Mouse (Mus musculus) urinary bladder, postnatal 4 days (tissue): ENCODE measurements around the gene Tnfaip2.

ENCODE experiments used
- DNase-seq, 2 experiments: peaks; one replicate each; pipeline ENCODE4 v3.0.0; 2021 to 2022; ENCODE audit warnings: low spot score in 2 of 2

The Tnfaip2 gene

DNA sequence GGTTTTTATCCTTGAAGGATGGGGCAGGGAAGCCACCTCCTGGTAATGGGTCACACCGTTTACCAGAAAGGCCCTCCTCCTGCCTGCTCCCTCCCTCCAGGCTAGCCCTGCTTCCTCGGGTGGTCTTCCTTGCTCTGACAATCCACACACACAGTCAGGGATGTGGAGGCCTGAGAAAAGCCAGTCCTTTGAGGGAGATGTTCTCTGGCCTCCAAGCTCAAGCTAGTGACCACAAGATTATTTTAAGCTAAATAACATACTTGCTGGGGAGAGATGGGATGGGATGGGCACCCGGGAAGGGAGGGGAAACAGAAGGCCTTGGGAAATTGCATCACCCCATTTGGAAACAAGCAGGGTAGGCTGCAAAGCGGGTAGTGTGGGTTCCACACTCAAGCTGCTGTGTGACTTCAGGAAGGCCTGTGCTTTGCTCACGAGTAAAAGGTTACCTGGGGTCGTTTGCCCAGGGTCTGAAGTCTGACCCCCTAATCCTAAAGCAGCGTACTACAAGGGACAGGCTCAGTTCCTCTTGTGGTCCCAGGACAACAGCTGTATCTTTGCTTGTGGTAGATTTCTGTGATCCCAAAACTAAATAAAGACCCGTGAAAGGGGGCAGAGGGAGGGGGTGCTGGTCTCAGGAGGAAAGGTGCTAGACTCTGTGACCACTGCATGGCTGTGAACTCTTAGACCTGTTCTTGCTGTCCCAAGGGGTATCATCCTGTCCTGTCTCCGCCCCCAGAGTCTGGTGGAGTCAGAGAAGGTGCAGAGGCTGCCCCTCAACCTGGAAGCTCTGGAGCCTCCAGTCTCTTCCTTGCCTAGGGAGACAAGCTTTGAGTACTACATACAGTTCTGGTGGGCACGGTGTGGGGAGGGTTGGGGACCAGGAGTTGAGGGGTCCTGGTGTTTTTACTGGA lies 1.9 kb downstream of the Tnfaip2 start:
- DNase-seq: no peak

DNA sequence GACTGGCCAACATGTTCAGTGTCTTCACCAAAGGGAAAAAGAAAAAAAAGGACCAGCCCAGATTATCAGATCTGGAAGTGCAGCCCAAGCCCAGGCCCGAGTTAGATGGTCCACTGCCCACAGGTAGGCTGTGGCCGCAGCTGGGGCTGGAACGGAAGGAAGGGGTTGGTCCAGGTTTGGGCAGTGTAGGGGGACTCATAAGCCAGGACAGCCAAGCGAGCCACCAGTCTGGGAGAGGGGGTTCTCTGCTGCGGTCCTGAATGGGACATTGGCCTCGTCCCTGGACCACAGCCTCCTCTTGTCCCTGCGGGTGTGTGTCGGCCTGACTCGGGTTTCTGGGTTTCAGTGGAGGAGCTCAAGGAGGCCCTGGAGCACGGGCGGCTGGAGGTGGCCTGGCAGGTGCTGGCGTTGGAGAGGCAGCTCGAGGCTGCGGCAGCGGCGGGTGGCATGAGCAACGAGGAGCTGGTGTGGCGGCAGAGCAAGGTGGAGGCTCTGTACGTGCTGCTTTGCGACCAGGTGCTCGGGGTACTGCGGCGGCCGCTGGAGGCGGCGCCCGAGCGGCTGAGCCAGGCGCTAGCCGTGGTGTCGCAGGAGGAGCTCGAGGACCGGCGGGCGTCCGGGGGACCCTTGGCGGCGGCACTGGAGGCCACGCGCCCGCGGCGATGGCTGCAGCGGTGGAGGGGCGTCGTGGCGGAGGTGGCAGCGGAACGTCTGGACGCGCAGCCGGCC lies 3.1 kb downstream of the Tnfaip2 start:
- DNase-seq: no peak

DNA sequence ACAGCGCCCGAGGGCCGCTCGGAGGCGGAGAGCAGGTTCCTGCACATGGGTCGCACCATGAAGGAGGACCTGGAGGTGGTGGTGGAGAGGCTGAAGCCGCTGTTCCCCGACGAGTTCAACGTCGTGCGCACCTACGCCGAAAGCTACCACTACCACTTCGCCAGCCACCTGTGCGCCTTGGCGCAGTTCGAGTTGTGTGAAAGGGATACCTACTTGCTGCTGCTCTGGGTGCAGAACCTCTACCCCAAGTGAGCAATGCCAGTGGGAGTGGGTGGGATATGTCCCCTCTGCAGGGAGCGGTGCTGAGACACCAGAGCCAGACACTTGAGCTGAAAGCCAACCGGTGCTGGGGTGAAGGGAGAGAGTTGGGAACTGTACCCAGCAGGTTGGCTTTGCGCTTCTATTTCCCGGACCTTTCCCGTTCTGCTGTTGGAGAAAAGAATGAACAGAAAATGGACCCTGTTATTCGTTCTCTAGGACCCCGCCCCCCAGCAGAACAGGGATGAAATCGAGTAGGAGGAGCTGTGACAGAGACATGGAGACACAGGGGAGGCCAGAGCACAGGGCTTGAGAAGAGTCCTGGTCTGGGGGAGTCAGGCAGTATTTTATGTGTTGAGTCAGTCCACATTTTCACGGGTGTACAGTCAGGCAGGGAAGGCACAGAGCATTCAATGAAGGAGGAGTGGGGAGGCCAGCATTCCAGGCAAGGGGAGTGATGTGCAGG lies 3.8 kb downstream of the Tnfaip2 start:
- no peak for DNase-seq

DNA sequence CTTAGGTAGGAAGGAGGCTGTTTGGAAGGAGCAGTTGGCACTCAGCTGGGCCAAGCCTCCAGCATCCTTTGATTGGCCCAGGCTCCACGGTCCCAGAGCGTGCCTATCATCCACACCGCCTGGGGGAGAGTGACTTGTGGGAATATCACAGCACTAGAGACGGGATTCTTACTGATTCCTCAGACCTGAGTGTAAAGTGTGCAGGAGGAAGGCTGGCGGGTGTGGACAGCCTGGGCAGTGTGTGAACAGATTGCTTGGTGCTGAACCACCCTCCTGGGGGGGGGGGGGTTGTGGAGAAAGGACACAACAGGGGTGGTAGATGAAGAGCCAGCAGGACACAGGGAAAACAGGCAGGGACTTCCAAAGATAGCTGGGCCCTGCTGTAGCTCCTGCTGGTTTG lies 4.5 kb downstream of the Tnfaip2 start:
- DNase-seq: no peak

DNA sequence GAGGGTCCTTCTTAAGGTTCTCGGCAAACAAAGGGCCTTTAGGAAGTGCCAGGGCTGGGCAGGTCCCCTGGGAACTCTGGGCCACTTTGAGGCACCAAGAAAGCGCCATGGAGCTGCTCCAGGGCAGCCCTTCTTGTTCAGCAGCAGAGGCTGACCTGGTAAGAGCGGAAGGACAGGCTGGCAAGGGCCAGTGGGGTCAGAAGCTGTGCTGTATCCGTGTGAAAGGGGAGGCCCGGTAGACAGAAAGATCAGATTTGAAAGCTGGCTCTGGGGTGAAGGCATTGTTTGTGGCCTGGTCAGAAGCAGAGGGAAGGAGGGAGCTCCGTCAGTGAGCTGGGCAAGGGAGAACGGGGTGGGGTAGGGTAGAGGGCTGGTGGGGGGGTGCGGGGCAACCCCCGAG lies 5.1 kb downstream of the Tnfaip2 start:
- DNase-seq: no peak

DNA sequence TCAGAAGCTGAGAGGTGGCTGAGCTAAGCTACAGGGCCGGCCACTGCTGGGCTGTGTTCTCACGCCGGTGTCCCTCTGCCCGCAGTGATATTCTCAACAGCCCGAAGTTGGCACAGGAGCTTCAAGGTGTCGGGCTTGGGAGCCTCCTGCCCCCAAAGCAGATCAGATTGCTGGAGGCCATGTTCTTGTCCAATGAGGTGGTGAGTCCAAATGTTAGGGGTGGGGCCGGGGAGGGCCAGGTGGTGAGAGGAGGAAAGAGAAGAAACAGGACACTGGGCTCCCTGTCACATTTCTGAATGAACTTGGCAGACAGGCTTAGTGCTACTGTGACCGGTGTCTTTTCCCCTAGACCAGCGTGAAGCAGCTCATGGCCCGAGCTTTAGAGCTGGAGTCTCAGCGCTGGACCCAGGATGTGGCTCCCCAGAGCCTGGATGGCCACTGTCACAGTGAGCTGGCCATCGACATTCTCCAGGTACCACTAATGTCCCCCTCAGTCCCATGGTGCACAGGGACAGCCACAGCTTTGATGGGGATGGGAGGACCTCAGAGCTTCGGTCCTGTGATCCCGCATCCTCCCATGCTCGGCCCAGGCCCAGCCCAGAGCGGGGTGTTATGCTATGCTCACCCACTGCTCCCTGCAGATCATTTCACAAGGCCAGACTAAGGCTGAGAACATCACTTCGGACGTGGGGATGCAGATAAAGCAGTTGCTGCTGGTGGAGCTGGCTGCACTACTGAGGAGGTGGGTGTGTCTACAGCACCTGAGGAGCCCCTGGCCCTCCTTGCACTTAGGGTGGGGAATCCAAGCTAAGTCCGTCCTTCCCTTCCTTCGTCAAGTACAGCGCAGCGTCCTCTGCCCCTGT lies 5.9 kb downstream of the Tnfaip2 start:
- DNase-seq: no peak

DNA sequence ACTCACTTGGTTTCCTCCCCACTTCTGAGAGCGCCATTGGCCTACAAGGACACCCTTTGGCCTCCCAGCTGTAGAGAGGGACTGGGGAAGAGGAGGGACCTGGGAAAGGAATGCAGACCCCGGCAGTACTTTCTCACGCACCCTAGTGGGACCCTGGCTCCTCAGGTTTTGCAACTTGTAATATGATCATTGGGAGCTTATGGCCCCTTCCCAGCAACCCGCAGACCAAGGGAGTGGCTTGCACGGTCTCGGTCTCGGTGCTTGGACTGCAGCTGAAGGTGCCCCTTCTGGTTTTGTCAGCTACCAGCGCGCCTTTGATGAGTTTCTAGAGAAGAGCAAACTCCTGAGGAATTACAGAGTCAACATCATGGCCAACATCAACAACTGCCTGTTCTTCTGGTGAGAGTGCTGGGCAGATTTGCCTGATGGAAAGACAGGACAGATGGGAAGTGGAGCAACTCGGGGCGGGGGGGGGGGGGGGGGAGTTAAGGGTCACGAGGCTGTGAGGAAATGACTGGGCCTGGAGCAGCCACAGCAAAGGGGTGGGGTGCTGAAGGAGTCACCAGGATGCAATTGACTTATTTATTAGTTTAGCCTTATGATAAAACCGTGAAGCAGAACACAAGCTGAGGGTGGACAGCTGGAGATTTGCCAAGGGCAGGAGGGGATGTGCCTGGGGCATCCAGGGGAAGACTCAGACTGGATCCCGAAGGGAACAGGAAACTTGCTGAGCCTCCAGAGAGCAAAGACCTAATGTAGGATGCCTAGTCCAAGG lies 6.8 kb downstream of the Tnfaip2 start:
- no peak for DNase-seq

DNA sequence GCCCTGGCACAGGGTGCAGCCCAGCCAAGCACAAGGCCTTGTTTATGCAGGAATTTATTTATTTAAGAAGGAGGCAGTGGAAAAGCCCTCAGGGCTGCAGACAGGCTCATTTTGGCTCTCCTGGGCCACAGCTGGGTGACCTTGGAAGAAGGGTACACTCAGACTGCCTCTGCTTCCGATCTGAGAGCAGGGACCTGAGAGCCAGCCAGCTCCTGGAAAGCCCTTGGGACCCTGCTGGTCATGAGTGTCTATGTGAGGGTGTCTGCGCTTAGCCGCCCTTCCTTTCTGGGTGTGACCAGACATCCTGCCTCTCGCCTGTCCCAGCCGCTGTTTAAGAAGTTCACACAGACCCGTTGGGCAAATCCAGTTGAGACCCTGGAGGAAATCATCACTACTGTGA lies 8.1 kb downstream of the Tnfaip2 start:
- no peak for DNase-seq

DNA sequence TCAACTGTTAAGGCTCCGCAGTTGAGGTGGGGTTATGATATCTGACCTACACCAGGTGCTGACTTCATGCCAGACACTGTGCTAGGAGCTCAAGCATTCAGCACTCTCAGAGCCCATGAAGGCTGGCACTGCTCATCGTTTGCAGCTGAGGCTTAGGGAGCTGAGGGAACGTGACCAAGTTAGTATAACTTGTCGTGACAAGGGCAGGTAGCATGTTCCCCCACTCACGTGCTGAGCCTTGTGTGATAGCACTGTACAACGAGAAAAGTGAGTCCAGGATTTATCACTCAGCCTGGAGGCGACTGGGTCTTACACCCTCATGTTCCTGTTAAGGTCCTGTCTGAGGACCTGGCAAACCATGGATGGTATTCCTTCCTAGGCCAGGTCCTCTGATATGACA lies 9.3 kb downstream of the Tnfaip2 start:
- DNase-seq: no peak

DNA sequence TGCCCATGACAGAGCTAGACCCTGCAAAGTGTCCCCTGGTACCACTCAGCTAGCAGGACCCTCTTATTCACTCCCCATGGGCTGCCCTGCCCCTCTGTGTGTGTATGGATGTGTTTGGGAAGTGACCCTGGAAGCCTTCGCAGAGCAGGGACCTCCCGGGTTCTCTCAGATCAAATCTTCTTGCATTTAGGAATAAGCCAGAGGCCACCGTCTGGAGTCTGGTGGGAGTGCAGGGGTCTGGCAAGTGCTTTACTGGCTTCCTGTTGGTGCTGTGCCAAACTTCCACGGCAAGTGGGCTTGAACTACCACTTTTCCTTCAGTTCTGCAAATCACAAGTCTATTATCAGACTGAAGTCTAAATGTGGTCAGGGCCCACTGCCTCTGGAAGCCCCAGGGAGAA lies 11.8 kb downstream of the Tnfaip2 start:
- DNase-seq: no peak

DNA sequence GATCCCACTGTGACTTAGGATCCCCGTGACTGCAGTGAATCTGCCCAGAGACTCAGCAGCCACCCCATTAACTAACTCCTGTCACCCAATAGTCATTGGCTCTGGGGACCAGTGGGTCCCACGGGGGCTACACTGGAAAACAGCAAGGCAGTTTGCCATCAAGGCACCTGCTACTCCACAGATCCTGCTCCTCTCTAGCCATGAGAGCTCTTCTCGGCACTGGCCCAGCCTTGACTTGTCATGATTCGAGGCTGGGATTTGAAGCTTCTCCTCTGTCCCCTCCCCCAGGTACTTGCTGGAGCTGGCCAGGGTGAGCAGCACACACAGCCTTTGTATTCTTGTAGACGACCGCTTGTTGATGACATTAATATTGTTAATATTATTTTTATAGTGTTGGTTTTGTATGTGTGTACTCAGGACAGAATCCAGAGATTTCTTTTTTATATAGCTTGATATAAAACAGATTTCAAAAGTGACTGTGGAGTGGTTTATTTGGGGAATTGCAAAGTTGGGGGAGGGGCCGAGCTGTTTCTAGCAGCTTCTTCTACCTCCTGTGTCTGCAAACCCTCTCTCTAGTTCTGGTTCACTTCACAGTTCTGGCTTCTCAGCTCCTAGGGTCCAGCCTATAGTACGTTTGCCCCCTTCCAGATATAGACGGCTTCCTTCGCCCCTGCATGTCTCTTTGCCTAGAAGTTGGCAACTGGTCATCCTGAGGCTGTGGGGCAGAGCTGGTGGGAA lies 12.4 kb downstream of the Tnfaip2 start:
- no peak for DNase-seq

DNA sequence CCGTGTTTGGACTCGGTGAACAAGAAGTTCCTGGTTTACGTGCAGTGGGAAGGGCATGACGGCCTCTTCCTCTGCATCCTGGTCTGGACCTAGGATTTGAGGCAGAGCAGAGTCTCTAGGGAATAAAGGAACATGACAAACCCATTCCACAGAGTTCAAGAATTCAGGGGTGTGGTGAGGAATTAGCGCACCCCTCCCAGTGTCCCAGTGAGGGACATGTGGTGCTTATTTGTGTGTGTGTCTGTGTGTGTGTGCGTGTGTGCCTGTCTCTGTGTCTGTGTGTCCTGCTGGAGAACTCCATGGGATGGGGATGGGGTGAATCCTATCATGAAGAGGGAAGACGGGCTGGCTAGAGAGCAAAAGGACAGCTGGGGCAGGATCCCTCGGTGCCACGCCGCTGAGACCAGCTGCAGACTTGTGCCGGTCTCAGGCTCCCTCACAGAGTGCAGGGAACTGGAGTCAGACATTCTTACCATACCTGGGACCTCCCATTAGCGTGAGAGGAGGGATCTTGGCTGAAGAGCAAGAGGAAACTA lies 13.1 kb downstream of the Tnfaip2 start:
- no peak for DNase-seq

DNA sequence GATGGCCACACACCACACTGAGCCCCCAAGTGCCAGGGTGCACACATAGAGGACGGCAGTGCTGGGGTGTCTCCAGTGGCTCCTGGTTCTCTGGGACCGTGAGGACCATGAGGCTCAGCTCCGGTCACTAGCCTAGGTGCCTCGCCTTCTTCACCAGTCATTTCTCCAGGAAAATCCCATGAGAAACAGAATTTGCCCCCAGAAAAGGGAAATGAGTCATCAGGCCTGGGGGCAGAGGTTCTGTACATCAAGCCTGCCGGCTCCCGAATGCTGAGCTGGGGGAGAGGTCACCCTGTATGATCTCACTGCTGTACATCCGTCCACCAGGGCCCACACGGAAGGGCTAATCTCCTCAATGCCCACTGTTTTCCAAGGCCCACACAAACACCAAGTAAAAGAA lies 13.6 kb downstream of the Tnfaip2 start:
- DNase-seq: no peak

DNA sequence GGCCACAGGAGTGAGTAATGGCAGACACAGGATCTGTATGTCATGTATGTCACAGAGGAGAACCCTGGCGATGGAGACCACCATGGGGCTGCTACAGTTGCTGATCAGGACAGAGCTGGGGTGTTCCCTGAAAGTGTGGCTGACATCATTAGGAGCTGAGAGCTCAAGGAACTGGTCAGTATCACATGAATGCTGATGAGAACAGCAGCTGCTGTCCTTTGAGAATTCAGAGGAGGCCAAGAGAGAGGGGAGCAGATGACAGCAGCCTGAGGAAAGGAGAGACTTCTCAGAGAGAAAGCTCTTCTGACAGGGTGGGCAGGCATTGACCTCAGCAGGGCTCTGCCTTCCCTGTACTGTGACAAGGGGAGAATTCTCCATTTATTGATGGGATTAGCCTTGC lies 15.5 kb downstream of the Tnfaip2 start:
- DNase-seq: no peak

DNA sequence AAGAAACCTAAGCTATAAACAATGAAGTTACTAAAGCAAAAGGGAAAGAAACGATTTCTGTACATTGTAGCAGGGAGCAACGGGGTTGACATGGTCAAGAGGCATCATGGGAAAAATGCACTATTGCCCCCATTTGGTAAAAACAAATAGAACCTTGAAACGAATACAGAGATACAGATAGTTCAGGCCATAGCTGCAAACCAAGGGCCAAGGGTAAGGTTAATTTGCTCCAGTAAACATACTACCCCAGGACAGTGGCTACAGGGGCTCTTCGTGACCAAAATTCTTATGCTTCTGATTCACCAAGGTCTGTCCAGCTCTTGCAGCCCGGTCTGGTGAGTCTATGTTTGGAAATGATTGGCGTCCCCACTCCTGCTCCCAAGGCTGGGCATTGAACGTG lies 21.3 kb downstream of the Tnfaip2 start:
- DNase-seq: no peak

DNA sequence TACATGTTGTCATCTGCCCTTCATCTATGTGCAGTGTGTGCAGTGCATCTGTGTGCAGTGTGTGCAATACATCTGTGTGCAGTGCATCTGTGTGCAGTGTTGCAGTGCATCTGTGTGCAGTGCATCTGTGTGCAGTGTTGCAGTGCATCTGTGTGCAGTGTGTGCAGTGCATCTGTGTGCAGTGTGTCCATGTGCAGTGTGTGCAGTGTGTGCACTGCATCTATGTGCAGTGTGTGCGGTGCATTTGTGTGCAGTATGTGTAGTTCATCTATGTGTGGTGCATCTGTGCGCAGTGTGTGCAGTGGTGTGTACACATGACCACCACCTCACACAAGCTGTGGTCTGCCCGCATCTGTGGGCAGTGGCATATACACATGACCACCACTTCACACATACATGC lies 24.1 kb downstream of the Tnfaip2 start:
- no peak for DNase-seq

DNA sequence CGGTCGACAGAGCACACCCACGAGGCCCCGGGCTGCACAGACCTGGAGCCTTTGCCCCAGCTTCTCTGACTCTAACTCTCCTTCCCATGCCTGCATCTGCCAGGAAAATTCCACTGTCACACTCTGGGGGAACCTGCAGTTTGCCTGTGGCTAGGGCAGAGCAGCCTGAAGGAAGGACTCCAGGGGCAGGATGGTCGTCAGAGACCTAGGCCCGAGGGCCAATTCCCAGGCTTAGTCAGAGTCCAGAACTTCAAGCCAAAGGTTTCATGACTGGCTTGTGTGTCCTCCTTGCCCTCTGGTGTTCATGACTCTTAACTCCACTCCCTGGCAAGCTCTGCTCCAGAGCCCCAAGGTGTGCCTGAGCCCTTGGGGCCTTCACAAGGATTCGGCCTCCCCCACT lies 25.9 kb downstream of the Tnfaip2 start:
- DNase-seq: no peak

DNA sequence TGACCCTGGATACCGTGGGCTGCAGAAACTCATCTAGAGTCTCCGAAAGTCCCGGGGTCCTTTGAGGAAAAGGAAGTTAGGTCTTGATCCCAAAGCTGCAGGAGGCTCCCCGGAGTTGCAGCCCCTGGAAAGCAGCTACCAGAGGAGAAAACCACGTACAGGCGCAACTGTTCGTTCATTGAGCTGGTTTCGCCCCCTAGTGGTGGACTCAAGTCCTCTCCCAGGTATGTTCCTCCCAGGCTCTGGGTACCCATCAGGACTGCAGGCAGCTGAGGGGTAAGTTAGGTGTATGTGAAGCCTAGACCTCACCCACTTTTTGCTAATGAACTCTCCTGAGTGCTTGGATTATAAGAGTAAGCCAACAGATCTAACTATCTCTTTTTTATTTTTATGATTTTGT lies 27.2 kb downstream of the Tnfaip2 start:
- peak in 1 of 2 experiments; percentile 76 for DNase-seq

DNA sequence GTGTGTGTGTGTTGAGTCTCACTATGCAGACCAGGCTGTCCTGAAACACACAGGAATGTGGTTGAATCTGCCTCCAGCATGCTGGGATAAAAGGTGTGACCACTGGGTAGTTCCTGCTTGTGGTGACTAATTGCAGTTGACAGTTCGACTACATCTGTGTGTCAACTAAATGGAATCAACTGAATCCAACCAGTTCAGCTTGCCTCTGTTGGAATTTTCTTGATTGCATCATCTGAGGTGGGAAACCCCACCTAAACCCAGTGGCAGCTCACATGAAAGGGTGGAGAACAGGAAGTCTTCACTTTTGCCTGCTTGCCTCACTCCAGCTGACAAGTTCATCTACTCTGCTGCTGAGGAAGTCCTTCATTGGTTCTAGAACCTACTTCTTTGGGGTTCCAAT lies 28.9 kb downstream of the Tnfaip2 start:
- DNase-seq: no peak

DNA sequence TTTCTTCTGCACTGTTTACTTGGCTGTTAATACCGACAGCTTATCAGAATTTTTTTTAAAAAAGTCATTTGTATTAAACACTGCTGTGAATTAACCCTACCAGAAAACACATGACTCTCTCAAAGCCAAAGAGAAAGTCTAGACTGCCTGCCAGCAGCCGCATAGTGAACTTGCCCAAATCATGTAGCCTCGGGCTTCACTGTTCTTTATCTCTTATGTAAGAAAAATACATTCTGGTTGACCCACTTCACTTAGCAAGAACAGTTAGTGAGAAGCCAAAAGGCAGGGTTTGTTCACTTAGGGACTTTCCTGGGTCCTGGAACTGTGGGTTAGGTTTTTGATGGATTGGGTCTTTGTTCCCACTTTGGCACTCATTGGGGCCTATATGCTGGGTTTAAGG lies 29.5 kb downstream of the Tnfaip2 start:
- no peak for DNase-seq
